Mouse (Mus musculus) ES-Bruce4 (cell line): ENCODE data around the gene Gpc6. TPM values are rescaled to one million over a fixed set of nuclear protein-coding genes. Genes with fewer than 3 reads are reported as not detected.

Experiments used
- H3K27ac ChIP-seq: 2 replicates; pipeline ENCODE4 v1.5.1; 2012; ENCODE audit warnings: low read length, inconsistent platforms; ENCODE audit not compliant: insufficient read depth
- H3K27me3 ChIP-seq: 2 replicates; pipeline ENCODE4 v1.6.1; 2012; ENCODE audit warnings: mild to moderate bottlenecking, low read length, inconsistent platforms; ENCODE audit not compliant: control insufficient read depth, poor library complexity, insufficient read depth, severe bottlenecking
- H3K36me3 ChIP-seq: 2 replicates; pipeline ENCODE4 v1.6.1; 2012; ENCODE audit warnings: inconsistent platforms, mild to moderate bottlenecking, low read length, moderate library complexity; ENCODE audit not compliant: control insufficient read depth, poor library complexity, insufficient read depth, severe bottlenecking
- H3K4me1 ChIP-seq: one replicate; pipeline ENCODE4 v1.8.1; 2011; ENCODE audit warnings: low read length; ENCODE audit not compliant: control insufficient read depth, insufficient read depth
- H3K4me3 ChIP-seq: 2 replicates; pipeline ENCODE4 v1.5.1; 2011; ENCODE audit warnings: low read depth, mild to moderate bottlenecking, low read length
- H3K9ac ChIP-seq: 2 replicates; pipeline ENCODE4 v1.6.1; 2012; ENCODE audit warnings: low read depth, mild to moderate bottlenecking, inconsistent platforms; ENCODE audit not compliant: poor library complexity, severe bottlenecking
- H3K9me3 ChIP-seq: replicated peaks from 2 replicates; pipeline ENCODE4 v1.6.1; 2012; ENCODE audit warnings: mild to moderate bottlenecking, low read length, inconsistent platforms; ENCODE audit not compliant: control insufficient read depth, poor library complexity, insufficient read depth, severe bottlenecking
- CTCF ChIP-seq: IDR thresholded peaks from one replicate; pipeline ENCODE4 v1.8.1; 2011; ENCODE audit warnings: low read depth, low read length
- EP300 ChIP-seq: IDR thresholded peaks from 2 replicates; pipeline ENCODE4 v1.6.1; 2011; ENCODE audit warnings: low read depth, low read length; ENCODE audit not compliant: insufficient read depth
- POLR2A ChIP-seq: IDR thresholded peaks from one replicate; pipeline ENCODE4 v1.8.1; 2011; ENCODE audit warnings: low read length; ENCODE audit not compliant: insufficient read depth
- polyA plus RNA-seq: library from polyadenylated mRNA; stranded (reverse); fragments of >200 nt; gene quantifications from 2 replicates; pipeline ENCODE4 v1.2.4, GENCODE M21; 2011; ENCODE audit warnings: low read depth; ENCODE audit not compliant: missing spikeins, insufficient read depth, insufficient read length

Gpc6 gene
- polyA plus RNA-seq, 1 experiment: 4.7 TPM

GRCm38 (mm10) chr14:117905701-117906100 lies 980.6 kb downstream of the Gpc6 start:
- Histone ChIP-seq H3K27ac (no peak overlapping the region), H3K27me3 (no peaks in the 10 kb centered on the region; the same call in 1 of the 2 replicates), H3K9me3 (no peaks in the 10 kb centered on the region), H3K9ac (no peak overlapping the region), H3K36me3 (no peaks in the 10 kb centered on the region), H3K4me1 (no peaks in the 10 kb centered on the region), H3K4me3 (no peak overlapping the region)
- TF ChIP-seq POLR2A (no peak), EP300 (no peak), CTCF (no peak)

DNA sequence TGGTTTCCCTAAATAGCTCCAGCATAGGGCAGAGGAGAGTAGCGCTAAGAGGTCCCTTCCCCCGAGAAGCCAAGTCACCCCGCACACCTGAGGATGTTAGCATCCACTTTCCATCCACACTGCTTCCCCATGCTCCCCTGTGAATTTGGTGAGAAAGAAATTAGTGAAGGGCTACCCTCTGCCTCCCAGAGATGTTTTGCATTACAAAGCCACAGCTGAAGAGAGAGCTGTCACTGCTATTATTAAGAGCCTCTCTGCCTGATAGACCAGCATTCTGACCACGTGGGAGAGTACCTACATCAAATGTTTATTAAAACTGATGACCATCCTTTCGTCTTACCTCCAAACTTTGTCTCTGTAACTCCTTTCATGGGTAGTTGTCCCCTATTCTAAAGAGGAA lies 981.2 kb downstream of the Gpc6 start:
- Histone ChIP-seq H3K27ac (no peak overlapping the region), H3K27me3 (no peaks in the 10 kb centered on the region), H3K9me3 (no peaks in the 10 kb centered on the region), H3K4me3 (no peak overlapping the region), H3K9ac (no peak overlapping the region), H3K4me1 (no peaks in the 10 kb centered on the region), H3K36me3 (no peaks in the 10 kb centered on the region)
- TF ChIP-seq EP300 (no peak), CTCF (no peak), POLR2A (no peak)

DNA sequence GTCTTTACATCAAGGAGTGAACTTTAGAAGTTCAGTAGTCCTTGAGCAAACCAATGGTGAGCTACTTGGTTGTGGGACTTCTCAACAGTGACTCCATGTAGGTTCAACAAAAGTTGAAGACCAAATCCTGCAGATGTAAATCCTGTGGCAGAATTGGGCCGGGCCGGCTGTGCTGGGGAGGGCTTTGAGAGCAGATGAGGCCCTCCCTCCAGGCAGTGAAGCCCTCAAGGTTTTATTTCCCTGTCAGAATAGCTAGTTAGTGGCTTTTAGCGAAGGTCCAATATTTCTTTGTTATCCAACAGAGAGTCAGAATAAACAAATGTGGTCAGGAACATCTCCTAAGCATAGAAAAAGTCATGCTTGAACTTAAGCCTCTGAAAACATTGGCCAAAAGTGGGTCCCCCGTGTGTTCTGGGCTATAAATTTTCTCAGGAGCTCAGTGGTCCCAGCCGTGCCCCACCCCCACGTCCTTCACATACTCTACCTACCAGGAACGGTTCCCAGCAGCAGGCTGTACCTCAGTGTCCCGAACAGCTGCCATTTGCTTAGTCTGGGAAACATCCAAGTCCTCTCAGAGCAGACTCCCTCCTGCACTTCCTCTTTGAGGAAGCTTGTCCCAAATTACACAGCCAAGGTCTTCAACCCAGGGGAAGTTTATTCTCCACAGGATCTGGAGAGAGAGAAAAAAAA lies 983.3 kb downstream of the Gpc6 start:
- no peak overlapping the region for H3K27ac ChIP-seq
- no peak overlapping the region for H3K9ac ChIP-seq
- H3K4me1 ChIP-seq: no peaks in the 10 kb centered on the region
- TF ChIP-seq EP300: no peak
- TF ChIP-seq CTCF: no peak
- no peak for TF ChIP-seq POLR2A
- H3K9me3 ChIP-seq: no peaks in the 10 kb centered on the region
- H3K27me3 ChIP-seq: no peaks in the 10 kb centered on the region
- H3K4me3 ChIP-seq: no peak overlapping the region
- H3K36me3 ChIP-seq: no peaks in the 10 kb centered on the region

DNA sequence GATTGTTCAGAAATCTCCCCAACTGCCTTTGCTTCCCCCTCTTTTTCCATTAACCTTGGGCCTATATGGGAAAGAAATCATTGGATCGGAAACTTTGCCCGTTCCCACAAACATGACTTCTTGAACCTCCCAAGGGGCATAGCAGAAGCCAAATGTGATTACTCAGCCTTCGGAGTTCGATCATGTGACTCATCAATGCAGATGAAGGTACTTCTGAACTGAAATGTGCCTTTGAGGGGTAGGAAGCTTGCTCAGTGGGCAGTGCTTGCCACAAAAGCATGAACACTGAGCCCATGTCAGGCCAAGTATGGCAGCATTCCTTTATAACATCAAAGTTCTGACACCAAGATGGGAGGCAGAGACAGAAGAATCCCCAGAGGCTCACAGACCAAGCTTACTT lies 983.9 kb downstream of the Gpc6 start:
- no peaks in the 10 kb centered on the region for H3K36me3 ChIP-seq
- no peak overlapping the region for H3K4me3 ChIP-seq
- no peak for TF ChIP-seq CTCF
- TF ChIP-seq EP300: no peak
- no peak for TF ChIP-seq POLR2A
- no peaks in the 10 kb centered on the region for H3K27me3 ChIP-seq
- H3K4me1 ChIP-seq: no peaks in the 10 kb centered on the region
- H3K27ac ChIP-seq: no peak overlapping the region
- H3K9ac ChIP-seq: no peak overlapping the region
- no peaks in the 10 kb centered on the region for H3K9me3 ChIP-seq

GRCm38 (mm10) chr14:117910323-117910722 lies 985.2 kb downstream of the Gpc6 start:
- H3K9ac ChIP-seq: no peak overlapping the region
- TF ChIP-seq EP300 (no peak), CTCF (no peak), POLR2A (no peak)
- no peaks in the 10 kb centered on the region for H3K9me3 ChIP-seq
- no peak overlapping the region for H3K27ac ChIP-seq
- H3K4me1 ChIP-seq: no peaks in the 10 kb centered on the region
- H3K36me3 ChIP-seq: no peaks in the 10 kb centered on the region
- no peak overlapping the region for H3K4me3 ChIP-seq
- no peaks in the 10 kb centered on the region for H3K27me3 ChIP-seq

DNA sequence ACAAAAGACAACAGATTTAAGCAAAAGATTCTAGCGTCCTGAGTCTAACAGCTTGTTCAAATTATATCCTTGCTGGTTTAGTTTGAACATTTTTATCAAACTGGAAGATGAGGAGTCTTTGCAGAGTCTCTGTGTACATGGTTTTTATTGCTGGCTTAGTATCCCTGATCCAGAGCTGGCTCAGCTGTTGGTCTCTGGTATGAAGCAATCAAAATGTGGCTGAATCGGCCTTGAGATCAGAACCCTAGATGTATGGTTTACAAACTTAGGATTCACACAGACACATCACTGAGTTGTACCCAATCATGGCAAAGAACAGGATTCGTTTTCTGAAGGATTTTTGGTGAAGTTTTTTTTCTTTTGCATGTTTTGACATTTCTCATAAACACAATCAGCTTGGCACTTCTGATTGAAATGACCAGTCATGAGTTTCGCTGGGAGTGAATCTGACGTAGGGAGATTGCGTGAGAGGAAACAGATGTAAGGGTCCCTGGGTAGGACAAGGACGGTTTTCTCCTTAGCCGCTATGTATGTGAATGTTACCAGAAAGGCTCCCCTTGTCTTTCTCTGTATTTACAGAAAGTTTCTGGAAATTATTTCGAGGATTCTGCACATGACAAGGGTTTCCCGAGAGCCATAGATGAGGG lies 987.6 kb downstream of the Gpc6 start:
- no peaks in the 10 kb centered on the region for H3K4me1 ChIP-seq
- no peaks in the 10 kb centered on the region for H3K9me3 ChIP-seq
- no peak overlapping the region for H3K4me3 ChIP-seq
- no peak overlapping the region for H3K27ac ChIP-seq
- H3K27me3 ChIP-seq: no peaks in the 10 kb centered on the region
- TF ChIP-seq POLR2A (no peak), EP300 (no peak), CTCF (no peak)
- no peaks in the 10 kb centered on the region for H3K36me3 ChIP-seq
- H3K9ac ChIP-seq: no peak overlapping the region
